9 mouse cellular contexts compared by ENCODE assay signal in genomic region chr7:102246265-102246664, GRCm38 (mm10). TPM values are rescaled to one million over a fixed set of nuclear protein-coding genes. Genes with fewer than 3 reads are reported as not detected.
A peak's percentile ranks its signal among the peaks of the same experiment; 100 is the strongest.
DNase-seq lines count a peak whose midpoint lies in the region; ATAC-seq lines count a peak whose summit lies in the region.
"Had no signal": no experiment of that assay in that cellular context is flagged by ENCODE, and none has a peak within 500 bp of the region (broad histone marks: within the 10 kb centered on the region; RNA-seq: fewer than 3 reads in every experiment).

No protein-coding gene starts in this region.

- no peaks in the 10 kb centered on the region for H3K9me3 ChIP-seq in erythroblast, embryonic 14.5 days (ENCODE audit: control insufficient read depth, low read length)
- no peaks in the 10 kb centered on the region for H3K9me3 ChIP-seq in kidney, embryonic 16.5 days (ENCODE audit: low read length)
- no peaks in the 10 kb centered on the region for H3K9me3 ChIP-seq in embryonic facial prominence, embryonic 10.5 days
- H3K9me3 ChIP-seq in liver, embryonic 12.5 days (replicated peaks): no peaks in the 10 kb centered on the region

- 0 out of 2 replicates have a peak overlapping the region, but pooled peaks have one; percentile 5 for H3K4me2 ChIP-seq in kidney, embryonic 16.5 days (replicated peaks; ENCODE audit: low read depth, low read length)
- H3K4me2 ChIP-seq in liver, embryonic 12.5 days: peak overlapping the region; percentile 93

- no peak overlapping the region; the same call in 1 of the 2 replicates for H3K27ac ChIP-seq in kidney, embryonic 16.5 days (ENCODE audit: low read length)
- peak overlapping the region; percentile 51; the same call in 1 of the 2 replicates for H3K27ac ChIP-seq in embryonic facial prominence, embryonic 10.5 days (replicated peaks)
- H3K27ac ChIP-seq in liver, embryonic 12.5 days: peak overlapping the region; percentile 96

- H3K4me1 ChIP-seq in erythroblast, embryonic 14.5 days (ENCODE audit: control insufficient read depth): peaks cover 89% of the 10 kb centered on the region
- peaks cover 52% of the 10 kb centered on the region for H3K4me1 ChIP-seq in kidney, embryonic 16.5 days (ENCODE audit: insufficient read depth, low read length)
- peaks cover 67% of the 10 kb centered on the region for H3K4me1 ChIP-seq in embryonic facial prominence, embryonic 10.5 days
- H3K4me1 ChIP-seq in liver, embryonic 12.5 days: peaks cover 86% of the 10 kb centered on the region

- peak overlapping the region; percentile 35 for H3K9ac ChIP-seq in kidney, embryonic 16.5 days (replicated peaks; ENCODE audit: low read length)
- peak overlapping the region; percentile 50; the same call in 1 of the 2 replicates for H3K9ac ChIP-seq in liver, embryonic 12.5 days

- DNase-seq in kidney, adult 9 months: no peak
- no peak for DNase-seq in embryonic facial prominence, embryonic 10.5 days (ENCODE audit: low spot score)
- no peak for DNase-seq in thymus, postnatal 25 days
- no peak for DNase-seq in right cerebral cortex, postnatal 25 days

- H3K27me3 ChIP-seq in erythroblast, embryonic 14.5 days (ENCODE audit: control insufficient read depth): no peaks in the 10 kb centered on the region
- no peaks in the 10 kb centered on the region for H3K27me3 ChIP-seq in kidney, embryonic 16.5 days (ENCODE audit: insufficient read depth, low read length)
- no peaks in the 10 kb centered on the region for H3K27me3 ChIP-seq in embryonic facial prominence, embryonic 10.5 days (replicated peaks; ENCODE audit: low read depth, poor library complexity, severe bottlenecking)
- no peaks in the 10 kb centered on the region for H3K27me3 ChIP-seq in liver, embryonic 12.5 days (replicated peaks)

- H3K36me3 ChIP-seq in erythroblast, embryonic 14.5 days (ENCODE audit: control insufficient read depth): peaks cover 66% of the 10 kb centered on the region
- 0 out of 2 replicates have a peak, but pooled peaks cover 1% of the 10 kb centered on the region for H3K36me3 ChIP-seq in kidney, embryonic 16.5 days (ENCODE audit: insufficient read depth, low read length)
- H3K36me3 ChIP-seq in embryonic facial prominence, embryonic 10.5 days (replicated peaks): peaks cover 26% of the 10 kb centered on the region
- H3K36me3 ChIP-seq in liver, embryonic 12.5 days: peaks cover 27% of the 10 kb centered on the region

- no peak for ATAC-seq in erythroblast, adult 5-6 weeks (replicated peaks; ENCODE audit: low FRiP score, poor library complexity, severe bottlenecking)
- ATAC-seq in kidney, embryonic 16.5 days (ENCODE audit: low FRiP score, low TSS enrichment): no peak
- ATAC-seq in liver, embryonic 12.5 days: no peak
- ATAC-seq: forebrain, embryonic 16.5 days had no signal

- H3K4me3 ChIP-seq in erythroblast, embryonic 14.5 days (replicated peaks): peak overlapping the region; percentile 17
- H3K4me3 ChIP-seq in kidney, embryonic 16.5 days (ENCODE audit: low read length): no peak overlapping the region
- H3K4me3 ChIP-seq in embryonic facial prominence, embryonic 10.5 days: peak overlapping the region; percentile 12; the same call in 1 of the 2 replicates
- H3K4me3 ChIP-seq in liver, embryonic 12.5 days: peak overlapping the region; percentile 94; the same call in 1 of the 2 replicates

- WGBS in kidney, embryonic 16.5 days: 60% methylated on average over 6 of the region's 6 CpGs
- 51% methylated on average over 6 of the region's 6 CpGs for WGBS in embryonic facial prominence, embryonic 10.5 days
- 42% methylated on average over 6 of the region's 6 CpGs for WGBS in liver, embryonic 12.5 days (ENCODE audit: insufficient replicate concordance)

RNA-seq across cellular contexts. Expression of gene Rhog, which starts 9.6 kb away (rescaled TPM):
- polyA plus RNA-seq in erythroblast, embryonic 14.5 days (2012): 7.6 and 15.0 TPM in 2 replicates
- 110 and 113 TPM in 2 replicates for total RNA-seq in erythroblast, adult 5-6 weeks (2015; ENCODE audit: low replicate concordance)
- 22.4 and 27.5 TPM in 2 replicates for total RNA-seq in erythroblast, adult 5-6 weeks (2017; ENCODE audit: low replicate concordance)
- polyA plus RNA-seq in kidney, embryonic 16.5 days (2015; fragmentation: Nextera tagmentation; extraction: Ambion mirVana): 61.2 and 64.9 TPM in 2 replicates
- 42.5 and 48.4 TPM in 2 replicates for polyA plus RNA-seq in embryonic facial prominence, embryonic 10.5 days (2016; fragmentation: Nextera tagmentation; extraction: Ambion mirVana)
- 61.3 and 63.3 TPM in 2 replicates for polyA plus RNA-seq in liver, embryonic 12.5 days (2016; fragmentation: Nextera tagmentation; extraction: Ambion mirVana)

RNA-seq across cellular contexts. Expression of gene Stim1, which starts 21.3 kb away (rescaled TPM):
- polyA plus RNA-seq in erythroblast, embryonic 14.5 days (2012): 2.7 and 2.9 TPM in 2 replicates
- 7.7 and 29.2 TPM in 2 replicates for total RNA-seq in erythroblast, adult 5-6 weeks (2015; ENCODE audit: low replicate concordance)
- 18.1 and 18.5 TPM in 2 replicates for total RNA-seq in erythroblast, adult 5-6 weeks (2017; ENCODE audit: low replicate concordance)
- 14.8 and 17.0 TPM in 2 replicates for polyA plus RNA-seq in kidney, embryonic 16.5 days (2015; fragmentation: Nextera tagmentation; extraction: Ambion mirVana)
- polyA plus RNA-seq in embryonic facial prominence, embryonic 10.5 days (2016; fragmentation: Nextera tagmentation; extraction: Ambion mirVana): 13.0 and 14.6 TPM in 2 replicates
- polyA plus RNA-seq in liver, embryonic 12.5 days (2016; fragmentation: Nextera tagmentation; extraction: Ambion mirVana): 19.5 and 19.9 TPM in 2 replicates

RNA-seq across cellular contexts. Expression of gene Pgap2, which starts 36.3 kb away (rescaled TPM):
- polyA plus RNA-seq in erythroblast, embryonic 14.5 days (2012): 0.14 and 1.5 TPM in 2 replicates
- 19.0 and 23.4 TPM in 2 replicates for total RNA-seq in erythroblast, adult 5-6 weeks (2015; ENCODE audit: low replicate concordance)
- 3.5 and 5.7 TPM in 2 replicates for total RNA-seq in erythroblast, adult 5-6 weeks (2017; ENCODE audit: low replicate concordance)
- 82.9 and 84.7 TPM in 2 replicates for polyA plus RNA-seq in kidney, embryonic 16.5 days (2015; fragmentation: Nextera tagmentation; extraction: Ambion mirVana)
- 61.3 and 62.4 TPM in 2 replicates for polyA plus RNA-seq in embryonic facial prominence, embryonic 10.5 days (2016; fragmentation: Nextera tagmentation; extraction: Ambion mirVana)
- polyA plus RNA-seq in liver, embryonic 12.5 days (2016; fragmentation: Nextera tagmentation; extraction: Ambion mirVana): 28.5 and 28.6 TPM in 2 replicates

RNA-seq across cellular contexts. Expression of gene Nup98, which starts 36.3 kb away (rescaled TPM):
- 0.17 and 0.18 TPM in 2 replicates for polyA plus RNA-seq in erythroblast, embryonic 14.5 days (2012)
- total RNA-seq in erythroblast, adult 5-6 weeks (2015; ENCODE audit: low replicate concordance): 18.6 and 20.7 TPM in 2 replicates
- total RNA-seq in erythroblast, adult 5-6 weeks (2017; ENCODE audit: low replicate concordance): 14.4 and 16.6 TPM in 2 replicates
- 36.4 and 39.6 TPM in 2 replicates for polyA plus RNA-seq in kidney, embryonic 16.5 days (2015; fragmentation: Nextera tagmentation; extraction: Ambion mirVana)
- polyA plus RNA-seq in embryonic facial prominence, embryonic 10.5 days (2016; fragmentation: Nextera tagmentation; extraction: Ambion mirVana): 48.2 and 50.6 TPM in 2 replicates
- 30.4 and 31.0 TPM in 2 replicates for polyA plus RNA-seq in liver, embryonic 12.5 days (2016; fragmentation: Nextera tagmentation; extraction: Ambion mirVana)

Comparison
In these comparisons a context has a peak if more than half of its experiments do, and no peak if none do; other contexts are left out.
1. RNA of gene Pgap2, which starts 36.3 kb away (polyA plus RNA-seq): 82.9 to 84.7 TPM in kidney, embryonic 16.5 days, 61.3 to 62.4 TPM in embryonic facial prominence, embryonic 10.5 days and 28.5 to 28.6 TPM in liver, embryonic 12.5 days; 0.14 to 1.5 TPM in erythroblast, embryonic 14.5 days; every median in the first group is over 10 times any median in the second.